Mouse (Mus musculus) stomach, embryonic 15.5 days (tissue): ENCODE results near the gene Tmed9. TPM values are rescaled to one million over a fixed set of nuclear protein-coding genes. Genes with fewer than 3 reads are reported as not detected.
"Not testable (repeated sequence)": the region's sequence is repeated elsewhere in the genome, so short reads cannot be mapped to it uniquely, and the experiment has no call there.

Source experiments
- ATAC-seq: fragments of 200-750 bp; cut with Nextera tagmentation; 2 replicates; pipeline ENCODE4 v1.8.0; 2017; ENCODE audit warnings: low read depth, moderate number of reproducible peaks, moderate TSS enrichment; ENCODE audit not compliant: insufficient read depth, low FRiP score
- H3K27ac ChIP-seq: fragments of 300-500 bp; sonication (generic); 2 replicates; pipeline ENCODE4 v1.5.1; 2015; ENCODE audit warnings: mild to moderate bottlenecking, inconsistent platforms
- H3K27me3 ChIP-seq: fragments of 300-500 bp; sonication (generic); replicated peaks from 2 replicates; pipeline ENCODE4 v1.6.1; 2015; ENCODE audit warnings: inconsistent platforms
- H3K36me3 ChIP-seq: fragments of 300-500 bp; sonication (generic); 2 replicates; pipeline ENCODE4 v1.6.1; 2015; ENCODE audit warnings: inconsistent platforms
- H3K4me1 ChIP-seq: fragments of 300-500 bp; sonication (generic); 2 replicates; pipeline ENCODE4 v1.6.1; 2015; ENCODE audit warnings: inconsistent platforms
- H3K4me2 ChIP-seq: fragments of 300-500 bp; sonication (generic); 2 replicates; pipeline ENCODE4 v1.6.1; 2015; ENCODE audit warnings: mild to moderate bottlenecking, inconsistent platforms
- H3K4me3 ChIP-seq: fragments of 300-500 bp; sonication (generic); replicated peaks from 2 replicates; pipeline ENCODE4 v1.5.1; 2015; ENCODE audit warnings: inconsistent platforms
- H3K9ac ChIP-seq: fragments of 300-500 bp; sonication (generic); 2 replicates; pipeline ENCODE4 v1.6.1; 2015; ENCODE audit warnings: inconsistent platforms
- H3K9me3 ChIP-seq: fragments of 300-500 bp; sonication (generic); 2 replicates; pipeline ENCODE4 v1.6.1; 2016; ENCODE audit warnings: inconsistent platforms
- WGBS: fragments of 180-500 bp; shearing (Covaris S2); methylation state at CpG from one replicate; pipeline ENCODE4 v1.1.7; 2015; 5-methylcytosine and 5-hydroxymethylcytosine counted together
- polyA plus RNA-seq: library from polyadenylated mRNA; unstranded; fragments of >200 nt; fragmentation: Nextera tagmentation; extraction: Ambion mirVana; gene quantifications from 2 replicates; pipeline ENCODE4 v1.2.1, GENCODE M21; 2015

Tmed9 gene
- polyA plus RNA-seq, 1 experiment from 2014 or later: 150 TPM

DNA sequence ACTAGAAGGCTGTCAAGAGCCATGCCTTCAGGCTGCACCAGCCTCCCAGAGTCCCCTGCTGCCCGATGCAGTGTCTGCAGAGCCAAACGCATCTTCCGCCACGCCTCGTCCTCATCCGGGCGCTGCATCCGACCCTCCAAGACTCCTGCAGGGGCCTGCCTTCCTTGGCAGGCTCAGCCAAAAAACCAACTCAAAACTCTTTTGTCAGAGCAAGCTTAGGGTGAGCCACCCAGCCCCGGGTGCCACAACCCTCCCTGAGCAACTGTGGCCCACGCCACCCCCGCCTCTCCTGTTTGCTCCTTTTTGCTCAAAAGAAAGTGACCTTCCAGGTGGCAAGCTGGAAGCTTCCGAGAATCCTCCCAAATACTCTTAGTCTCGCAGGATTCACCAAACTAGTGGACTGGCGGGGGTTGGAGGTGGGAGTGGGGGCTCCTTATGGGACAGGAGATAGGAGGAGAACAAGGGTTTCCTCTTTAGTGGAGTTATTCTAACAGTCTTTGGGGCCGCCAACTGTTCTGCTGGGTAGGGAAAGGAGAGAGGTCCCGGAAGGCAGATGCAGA lies 3.7 kb upstream of the Tmed9 start:
- WGBS: 7% methylated on average over 16 of the region's 16 CpGs
- Histone ChIP-seq H3K4me3 (peak overlapping the region; percentile 96), H3K27ac (peak overlapping the region; percentile 89), H3K36me3 (peaks cover 4% of the 10 kb centered on the region; the same call in 1 of the 2 replicates), H3K9ac (peak overlapping the region; percentile 83), H3K4me2 (peak overlapping the region; percentile 90), H3K4me1 (peaks cover 12% of the 10 kb centered on the region), H3K9me3 (no peaks in the 10 kb centered on the region), H3K27me3 (no peaks in the 10 kb centered on the region)
- no peak for ATAC-seq

DNA sequence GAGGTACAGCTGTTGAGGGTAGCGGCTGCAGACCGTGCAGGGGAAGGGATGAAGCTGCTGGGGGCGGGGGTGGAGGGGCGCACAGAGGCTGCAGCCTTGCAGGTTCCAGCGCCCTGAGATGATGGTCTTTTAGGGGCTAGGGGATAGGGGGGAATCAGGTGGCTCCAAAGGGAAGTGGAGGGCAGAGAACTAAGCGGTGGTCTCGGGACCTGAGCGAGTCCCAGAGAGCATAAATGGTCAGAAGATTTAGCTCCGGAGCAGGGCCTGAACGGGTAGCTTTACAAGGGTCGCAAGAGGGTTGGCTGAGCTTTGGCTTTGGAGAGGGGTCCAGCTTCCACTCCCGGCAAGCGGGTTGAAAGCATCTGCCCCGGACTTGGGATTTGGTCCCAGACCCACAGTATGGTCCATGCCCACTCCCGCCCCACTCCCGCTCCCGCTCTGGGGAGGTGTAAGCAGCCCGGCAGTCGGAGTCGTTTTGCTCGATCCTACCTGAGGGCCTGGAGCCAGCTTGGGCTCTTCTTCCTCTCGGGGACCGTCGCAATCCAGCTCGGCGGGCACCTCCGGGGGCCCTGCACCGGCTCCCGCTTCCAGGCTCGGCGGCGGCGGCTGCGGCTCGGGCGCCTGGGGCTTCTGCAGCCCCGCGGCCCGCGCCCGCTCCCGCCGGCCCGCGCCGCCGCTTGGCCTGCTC lies 3.1 kb upstream of the Tmed9 start:
- ATAC-seq: peak; percentile 64
- H3K27ac ChIP-seq: peak overlapping the region; percentile 89
- peak overlapping the region; percentile 90 for H3K4me2 ChIP-seq
- peak overlapping the region; percentile 83 for H3K9ac ChIP-seq
- H3K9me3 ChIP-seq: no peaks in the 10 kb centered on the region
- peak overlapping the region; percentile 96 for H3K4me3 ChIP-seq
- H3K4me1 ChIP-seq: peaks cover 12% of the 10 kb centered on the region
- no peaks in the 10 kb centered on the region for H3K27me3 ChIP-seq
- H3K36me3 ChIP-seq: peaks cover 4% of the 10 kb centered on the region; the same call in 1 of the 2 replicates
- WGBS: under 1% methylated on average over 46 of the region's 47 CpGs

DNA sequence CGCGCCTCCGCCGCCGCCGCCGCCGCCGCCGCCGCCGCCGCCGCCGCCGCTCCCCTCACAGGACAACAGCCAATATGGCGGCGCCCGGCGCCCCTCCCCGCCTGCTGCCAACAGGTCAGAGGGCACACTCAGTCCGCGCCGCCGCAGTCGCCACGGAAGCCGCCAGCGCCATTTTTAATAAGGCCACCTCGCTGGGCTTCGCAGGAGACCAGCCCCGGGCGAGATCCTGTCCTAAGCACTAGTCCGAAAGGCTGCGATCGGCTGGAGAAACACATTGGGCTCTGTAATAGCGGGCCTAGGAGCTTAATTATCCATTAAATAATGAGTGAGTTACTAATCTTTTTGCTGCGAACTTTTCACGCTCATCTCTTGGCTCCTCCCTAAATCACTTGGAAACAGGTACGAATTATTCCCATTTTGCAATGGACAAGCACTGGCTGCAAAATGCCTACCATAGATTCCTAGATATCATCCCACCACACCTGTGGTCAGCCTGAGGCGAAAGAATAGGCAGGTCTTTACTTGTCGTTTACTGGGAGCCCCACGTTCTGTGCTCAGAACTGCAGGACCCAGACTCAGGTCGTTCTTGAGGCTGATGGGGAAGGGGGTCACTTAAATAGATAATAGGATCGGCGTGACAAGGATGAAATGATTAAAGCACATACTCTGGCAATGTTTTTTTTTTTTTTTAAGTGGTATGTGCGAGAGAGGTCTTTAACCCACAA lies 2.3 kb upstream of the Tmed9 start, which contains the start of gene Fam193b:
Gene Fam193b (minus strand): TSS at position 94 of the 725 bp plus-strand sequence.
- Histone ChIP-seq H3K27ac (peak within 1 kb of the TSS; percentile 89), H3K4me3 (peak within 1 kb of the TSS; percentile 96), H3K27me3 (no peaks in the 10 kb centered on the region), H3K36me3 (peaks cover 3% of the 10 kb centered on the region; the same call in 1 of the 2 replicates), H3K4me1 (peaks cover 12% of the 10 kb centered on the region), H3K9ac (peak within 1 kb of the TSS; percentile 83), H3K4me2 (peak within 1 kb of the TSS; percentile 90), H3K9me3 (no peaks in the 10 kb centered on the region)
- peak; percentile 88 for ATAC-seq
- WGBS: under 1% methylated on average over 41 of the region's 47 CpGs

DNA sequence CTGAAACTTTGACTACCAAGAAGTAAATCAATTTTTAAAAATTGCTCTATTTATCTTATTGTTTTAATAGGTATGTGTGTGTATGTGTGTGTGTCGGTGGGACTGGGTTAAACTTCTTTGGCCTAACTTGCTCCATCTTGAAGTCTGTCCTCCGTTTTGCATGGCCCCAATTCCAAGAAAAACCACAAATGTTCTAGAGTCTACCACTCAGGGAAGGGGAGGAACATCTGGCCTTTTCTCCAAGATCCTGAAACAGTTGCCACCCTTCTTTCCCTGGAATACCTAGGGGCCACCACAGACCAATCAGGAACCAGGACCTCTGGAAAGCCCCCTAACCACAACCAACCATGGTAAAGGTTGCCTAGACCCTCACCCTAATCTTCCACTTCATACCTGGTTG lies 1.6 kb upstream of the Tmed9 start:
- H3K4me3 ChIP-seq: no peak overlapping the region
- H3K36me3 ChIP-seq: no peaks in the 10 kb centered on the region
- H3K4me1 ChIP-seq: peaks cover 12% of the 10 kb centered on the region
- no peaks in the 10 kb centered on the region for H3K27me3 ChIP-seq
- ATAC-seq: no peak
- H3K4me2 ChIP-seq: 0 out of 2 replicates have a peak overlapping the region, but pooled peaks have one; percentile 2
- H3K9ac ChIP-seq: no peak overlapping the region
- no peaks in the 10 kb centered on the region for H3K9me3 ChIP-seq
- no peak overlapping the region for H3K27ac ChIP-seq
- 77% methylated on average over 2 of the region's 2 CpGs for WGBS

DNA sequence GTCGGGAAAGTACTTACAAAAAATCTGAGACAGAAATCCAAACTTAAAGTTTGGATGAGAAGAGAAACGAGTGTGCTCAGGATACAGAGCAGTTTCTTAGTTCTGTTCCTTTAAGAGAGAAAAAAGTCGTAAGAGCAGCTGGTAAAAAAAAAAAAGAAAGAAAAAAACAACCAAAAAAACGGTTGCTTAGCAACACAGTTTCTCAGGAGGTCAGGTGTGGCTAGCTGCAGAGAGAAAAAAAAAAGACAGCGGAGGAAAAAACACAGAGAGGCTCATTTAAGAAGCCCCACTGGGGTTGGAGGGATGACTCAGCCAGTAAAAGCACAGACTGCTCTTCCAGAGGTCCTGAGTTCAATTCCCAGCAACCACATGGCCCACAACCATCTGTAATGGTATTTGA lies 789 bp downstream of the Tmed9 start:
- peaks cover 11% of the 10 kb centered on the region for H3K4me1 ChIP-seq
- H3K4me3 ChIP-seq: no peak overlapping the region
- H3K27ac ChIP-seq: no peak overlapping the region
- no peak for ATAC-seq
- no peak overlapping the region for H3K4me2 ChIP-seq
- H3K9ac ChIP-seq: no peak overlapping the region
- no peaks in the 10 kb centered on the region for H3K9me3 ChIP-seq
- H3K36me3 ChIP-seq: no peaks in the 10 kb centered on the region
- no peaks in the 10 kb centered on the region for H3K27me3 ChIP-seq
- 68% methylated on average over 5 of the region's 5 CpGs for WGBS

DNA sequence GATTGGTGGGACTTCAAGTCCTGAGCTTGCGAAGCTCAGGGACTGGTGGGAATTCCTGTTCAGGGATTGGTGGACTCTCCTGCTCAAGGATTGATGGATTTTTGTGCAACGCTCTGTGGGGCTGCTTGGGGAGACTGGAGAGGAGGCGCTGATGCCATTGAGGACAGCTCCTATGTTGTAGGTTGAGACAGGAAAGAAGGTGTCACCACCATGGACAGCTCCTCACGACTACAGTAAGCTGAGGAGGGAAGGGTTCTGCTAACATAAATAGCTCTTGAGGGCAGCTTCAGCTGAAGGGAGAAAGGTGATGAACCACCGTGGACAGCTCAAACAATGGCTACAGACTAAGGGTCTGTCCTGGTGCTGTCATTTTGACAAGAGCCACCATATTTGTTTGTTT lies 2.4 kb downstream of the Tmed9 start:
- Histone ChIP-seq H3K4me1 (0 out of 2 replicates have a peak, but pooled peaks cover 4% of the 10 kb centered on the region), H3K9me3 (no peaks in the 10 kb centered on the region), H3K4me3 (no peak overlapping the region), H3K4me2 (no peak overlapping the region), H3K27ac (no peak overlapping the region), H3K9ac (no peak overlapping the region), H3K27me3 (no peaks in the 10 kb centered on the region), H3K36me3 (no peaks in the 10 kb centered on the region)
- WGBS: 55% methylated on average over 5 of the region's 5 CpGs
- no peak for ATAC-seq

DNA sequence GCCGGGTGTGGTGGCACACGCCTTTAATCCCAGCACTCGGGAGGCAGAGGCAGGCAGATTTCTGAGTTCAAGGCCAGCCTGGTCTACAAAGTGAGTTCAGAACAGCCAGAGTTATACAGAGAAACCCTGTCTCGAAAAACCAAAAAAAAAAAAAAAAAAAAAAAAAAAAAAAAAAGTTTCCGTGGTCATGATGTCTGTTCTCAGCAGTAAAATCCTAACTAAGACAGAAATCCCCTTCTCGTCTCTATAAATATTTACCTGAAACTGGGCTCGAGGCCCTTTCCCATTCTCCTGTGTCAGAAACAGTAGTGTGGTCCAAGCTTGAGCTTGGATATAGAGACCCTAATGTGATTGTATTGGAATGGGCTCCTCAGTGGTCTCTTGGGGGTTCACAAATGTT lies 3.3 kb downstream of the Tmed9 start:
- not testable (repeated sequence) for H3K36me3 ChIP-seq, H3K27ac ChIP-seq, H3K9ac ChIP-seq, ATAC-seq, H3K4me3 ChIP-seq, H3K9me3 ChIP-seq, H3K4me1 ChIP-seq, H3K27me3 ChIP-seq, H3K4me2 ChIP-seq
- WGBS: 80% methylated on average over 7 of the region's 7 CpGs

DNA sequence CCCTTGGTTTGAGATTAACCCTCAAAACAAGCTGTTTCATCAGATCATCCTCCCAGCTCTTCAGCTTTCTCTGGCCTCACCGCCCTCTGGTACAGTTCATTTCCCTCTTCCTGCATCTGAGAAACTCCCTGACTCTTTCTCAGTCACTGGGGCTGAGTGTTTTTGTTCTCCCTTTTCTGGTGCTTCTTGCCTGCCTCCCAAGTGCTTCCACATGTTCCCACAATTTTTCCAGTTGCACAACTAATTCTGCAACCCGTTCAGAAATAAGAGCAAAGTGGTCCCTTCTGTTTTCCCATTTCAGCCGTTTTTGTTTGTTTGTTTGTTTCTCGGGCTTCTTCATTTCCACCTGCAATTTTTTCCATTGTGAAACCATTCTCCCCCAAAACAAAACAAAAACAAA lies 4.6 kb downstream of the Tmed9 start:
- Histone ChIP-seq H3K9ac (no peak overlapping the region), H3K36me3 (no peaks in the 10 kb centered on the region), H3K4me1 (no peaks in the 10 kb centered on the region), H3K9me3 (no peaks in the 10 kb centered on the region), H3K4me2 (no peak overlapping the region), H3K27me3 (no peaks in the 10 kb centered on the region), H3K4me3 (no peak overlapping the region), H3K27ac (no peak overlapping the region)
- no peak for ATAC-seq
- WGBS: 76% methylated on average over 4 of the region's 4 CpGs

DNA sequence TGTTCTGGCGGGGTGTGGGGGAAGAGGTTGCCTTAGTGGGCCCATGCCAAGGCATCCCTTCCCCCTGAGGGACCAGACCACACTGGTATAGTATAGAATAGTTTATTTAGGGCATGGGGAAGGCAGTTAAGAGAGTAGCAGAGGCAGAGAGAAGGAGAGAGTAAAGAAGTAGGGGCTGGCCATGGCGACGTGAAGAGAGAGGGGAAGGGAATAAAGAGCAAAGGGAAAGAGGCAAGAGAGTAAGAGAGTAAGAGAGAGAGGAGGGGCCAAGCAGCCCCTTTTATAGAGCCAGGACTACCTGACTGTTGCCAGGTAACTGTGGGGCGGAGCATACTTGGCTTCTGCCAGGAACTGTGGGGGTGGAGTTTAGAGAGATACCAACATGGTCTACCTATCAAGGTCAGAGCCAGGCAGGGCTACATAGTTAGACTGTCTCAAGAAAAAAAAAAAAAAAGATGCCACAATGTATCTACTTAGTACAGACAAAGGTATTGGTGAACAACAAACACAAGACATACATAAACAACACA lies 18.5 kb downstream of the Tmed9 start:
- no peak for ATAC-seq
- Histone ChIP-seq H3K36me3 (peaks cover 20% of the 10 kb centered on the region), H3K4me2 (no peak overlapping the region; the same call in 1 of the 2 replicates), H3K27me3 (no peaks in the 10 kb centered on the region), H3K4me3 (no peak overlapping the region), H3K4me1 (peaks cover 7% of the 10 kb centered on the region; the same call in 1 of the 2 replicates), H3K27ac (no peak overlapping the region), H3K9me3 (no peaks in the 10 kb centered on the region), H3K9ac (no peak overlapping the region)
- WGBS: 72% methylated on average over 4 of the region's 4 CpGs

DNA sequence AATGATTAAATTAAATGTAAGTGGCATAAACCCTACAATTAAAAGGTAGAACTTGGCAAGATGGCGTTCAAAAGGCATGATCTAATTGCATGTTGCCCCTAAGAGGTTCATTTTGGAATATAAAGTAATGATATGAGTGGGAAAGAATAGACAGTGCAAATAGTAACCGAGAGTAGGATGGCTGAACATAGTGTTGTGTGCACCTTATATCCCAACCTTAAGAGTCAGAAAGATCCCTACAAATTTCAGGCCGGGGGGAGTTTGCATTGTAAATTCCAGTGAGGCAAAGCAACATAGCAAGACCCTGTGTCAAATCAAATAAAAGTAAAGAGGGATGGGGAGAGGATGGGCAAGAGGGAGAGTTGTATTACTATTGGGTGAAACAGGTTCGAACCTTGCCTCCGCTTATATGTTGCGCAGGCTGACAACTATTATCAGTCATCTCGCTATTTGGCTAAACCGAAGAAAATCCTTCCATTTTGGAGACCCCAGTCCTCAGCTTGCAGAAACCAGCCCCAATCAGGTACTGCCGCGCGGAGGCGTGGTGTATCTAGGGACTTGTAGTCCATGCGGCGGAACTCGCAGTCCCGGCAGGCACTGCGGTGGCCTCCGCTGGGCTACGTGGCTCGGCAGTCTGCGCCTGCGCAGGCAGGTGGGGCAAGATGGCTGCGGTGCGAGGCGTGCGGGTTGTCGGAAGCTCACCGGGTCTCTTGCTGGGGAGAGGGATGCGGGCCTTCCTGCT lies 19.2 kb downstream of the Tmed9 start:
- H3K4me1 ChIP-seq: peaks cover 7% of the 10 kb centered on the region; the same call in 1 of the 2 replicates
- 4% methylated on average over 29 of the region's 29 CpGs for WGBS
- peak overlapping the region; percentile 57 for H3K4me2 ChIP-seq
- peaks cover 25% of the 10 kb centered on the region for H3K36me3 ChIP-seq
- peak overlapping the region; percentile 72 for H3K4me3 ChIP-seq
- H3K27me3 ChIP-seq: no peaks in the 10 kb centered on the region
- ATAC-seq: peak; percentile 98
- H3K9ac ChIP-seq: peak overlapping the region; percentile 92
- peak overlapping the region; percentile 54; the same call in 1 of the 2 replicates for H3K27ac ChIP-seq
- no peaks in the 10 kb centered on the region for H3K9me3 ChIP-seq

DNA sequence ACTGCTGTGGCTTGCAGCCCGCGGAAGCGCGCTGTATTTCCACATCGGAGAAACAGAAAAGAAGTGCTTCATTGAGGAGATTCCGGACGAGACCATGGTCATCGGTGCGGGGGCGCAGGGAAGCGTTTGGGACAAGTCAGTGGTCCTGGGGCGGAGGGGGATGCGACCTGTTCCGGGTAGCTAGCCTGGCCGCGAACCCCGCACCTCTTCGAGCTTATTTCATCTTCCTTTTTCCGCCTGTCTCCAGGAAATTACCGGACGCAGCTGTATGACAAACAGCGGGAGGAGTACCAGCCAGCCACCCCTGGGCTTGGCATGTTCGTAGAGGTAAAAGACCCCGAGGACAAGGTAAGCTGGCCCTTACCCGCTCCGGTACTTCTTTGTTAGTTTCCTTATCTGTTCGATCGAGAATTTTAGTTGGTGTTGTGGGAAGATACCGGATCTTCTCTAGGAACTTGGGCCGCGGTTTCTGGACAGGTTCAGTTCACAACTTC lies 19.8 kb downstream of the Tmed9 start:
- Histone ChIP-seq H3K4me3 (peak overlapping the region; percentile 72), H3K4me2 (peak overlapping the region; percentile 57), H3K4me1 (peaks cover 7% of the 10 kb centered on the region; the same call in 1 of the 2 replicates), H3K36me3 (peaks cover 30% of the 10 kb centered on the region), H3K9ac (peak overlapping the region; percentile 92), H3K27ac (peak overlapping the region; percentile 54), H3K9me3 (no peaks in the 10 kb centered on the region), H3K27me3 (no peaks in the 10 kb centered on the region)
- WGBS: under 1% methylated on average over 31 of the region's 31 CpGs
- peak; percentile 17; the same call in 1 of the 2 replicates for ATAC-seq
